Mouse (Mus musculus) ES-E14 (cell line): Measurements from ENCODE around the gene 1110004F10Rik. TPM values are rescaled to one million over a fixed set of nuclear protein-coding genes. Genes with fewer than 3 reads are reported as not detected.

Experiments
- DNase-seq: peaks from one replicate; pipeline ENCODE4 v3.0.0-alpha.2; 2013; ENCODE audit warnings: low read depth, low spot score
- H3K27ac ChIP-seq: 2 replicates; pipeline ENCODE4 v1.5.1; 2012; ENCODE audit warnings: low read depth, mild to moderate bottlenecking, low read length, moderate library complexity, mixed read lengths; ENCODE audit not compliant: poor library complexity, insufficient read depth, severe bottlenecking
- H3K36me3 ChIP-seq: 2 replicates; pipeline ENCODE4 v1.6.1; 2012; ENCODE audit warnings: mild to moderate bottlenecking, low read length, moderate library complexity, mixed read lengths; ENCODE audit not compliant: control insufficient read depth, poor library complexity, insufficient read depth, severe bottlenecking
- H3K4me1 ChIP-seq, 2 experiments: fragments of 150-350 bp in 1 of 2; sonication (generic) in 1 of 2; 2 replicates each; pipeline ENCODE4 v1.6.1; 2012; ENCODE audit warnings: low read length in 2 of 2, mild to moderate bottlenecking in 1 of 2, mixed read lengths in 1 of 2; ENCODE audit not compliant: control insufficient read depth in 2 of 2, insufficient read depth in 2 of 2, poor library complexity in 1 of 2
- H3K4me3 ChIP-seq, 2 experiments: fragments of 150-350 bp in 1 of 2; sonication (generic) in 1 of 2; 2 replicates each; pipeline ENCODE4 v1.5.1; 2012; ENCODE audit warnings: low read length in 2 of 2, low read depth in 1 of 2, mild to moderate bottlenecking in 1 of 2, mixed read lengths in 1 of 2; ENCODE audit not compliant: insufficient read depth in 1 of 2, poor library complexity in 1 of 2, severe bottlenecking in 1 of 2
- H3K9ac ChIP-seq: 2 replicates; pipeline ENCODE4 v1.6.1; 2012; ENCODE audit warnings: low read depth, mild to moderate bottlenecking, low read length, mixed read lengths; ENCODE audit not compliant: poor library complexity, insufficient read depth, severe bottlenecking
- H3K9me3 ChIP-seq: fragments of 150-350 bp; sonication (generic); 2 replicates; pipeline ENCODE4 v1.6.1; 2012; ENCODE audit warnings: low read depth, mild to moderate bottlenecking, low read length; ENCODE audit not compliant: control insufficient read depth, insufficient read depth
- CHD2 ChIP-seq: IDR thresholded peaks from 2 replicates; pipeline ENCODE4 v1.6.1; 2014; ENCODE audit warnings: mild to moderate bottlenecking, low read depth, low read length, inconsistent platforms
- HCFC1 ChIP-seq: IDR thresholded peaks from 2 replicates; pipeline ENCODE4 v1.6.1; 2012; ENCODE audit warnings: low read length, inconsistent platforms, borderline replicate concordance; ENCODE audit not compliant: insufficient read depth
- MAFK ChIP-seq: IDR thresholded peaks from 2 replicates; pipeline ENCODE4 v1.6.1; 2014; ENCODE audit warnings: mild to moderate bottlenecking, low read depth, low read length, inconsistent platforms; ENCODE audit not compliant: insufficient read depth
- ZC3H11A ChIP-seq: IDR thresholded peaks from 2 replicates; pipeline ENCODE4 v1.6.1; 2012; ENCODE audit warnings: low read depth, mild to moderate bottlenecking, inconsistent platforms, low read length, borderline replicate concordance
- ZNF384 ChIP-seq: IDR thresholded peaks from 2 replicates; pipeline ENCODE4 v1.6.1; 2012; ENCODE audit warnings: low read depth, low read length, inconsistent platforms
- in situ Hi-C, 2 experiments: fragments of 600-800 bp; cut with MboI; formaldehyde crosslinking; loops; one replicate each; pipeline ENCODE4 v1.15.1; 2025; ENCODE audit warnings: low sequenced_read_pairs in 2 of 2, inconsistent platforms in 1 of 2; ENCODE audit not compliant: unreplicated experiment in 2 of 2
- total RNA-seq: library from RNA; depleted of rRNA; stranded (reverse); fragments of 300-350 nt; gene quantifications from 2 replicates; pipeline ENCODE4 v1.2.3, GENCODE M21; 2012

The 1110004F10Rik gene
- total RNA-seq, 1 experiment: 102 TPM

DNA sequence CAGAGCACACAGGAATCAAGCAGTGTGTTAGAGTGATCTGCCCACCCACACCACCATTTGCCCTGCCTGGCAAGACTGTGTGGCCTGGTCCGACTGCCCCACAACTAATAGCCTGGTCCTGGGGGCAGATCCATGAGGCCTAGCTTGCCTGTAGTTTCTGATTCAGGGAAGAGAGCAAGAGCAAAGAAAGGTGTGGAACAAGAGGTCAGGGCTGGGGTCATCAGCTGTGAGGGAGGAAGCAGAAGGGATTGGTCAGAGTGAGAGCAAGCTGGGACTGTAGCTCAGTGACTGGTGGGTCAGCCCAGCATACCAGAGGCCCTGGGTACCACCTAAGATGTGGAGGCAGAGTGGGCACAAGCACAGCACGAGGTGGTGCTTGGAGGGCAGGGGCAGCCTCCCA, 87.9 kb downstream of the 1110004F10Rik start:
- in situ Hi-C loops: no loop called here
- Histone ChIP-seq H3K36me3 (peaks cover 47% of the 10 kb centered on the region), H3K4me1 (peaks cover 4 to 5% of the 10 kb centered on the region in 2 experiments; a peak in 3 of 4 replicates), H3K9ac (no peak overlapping the region), H3K9me3 (no peaks in the 10 kb centered on the region), H3K27ac (no peak overlapping the region), H3K4me3 (no peak overlapping the region)
- no peak for TF ChIP-seq ZNF384
- TF ChIP-seq HCFC1: no peak
- no peak for DNase-seq

DNA sequence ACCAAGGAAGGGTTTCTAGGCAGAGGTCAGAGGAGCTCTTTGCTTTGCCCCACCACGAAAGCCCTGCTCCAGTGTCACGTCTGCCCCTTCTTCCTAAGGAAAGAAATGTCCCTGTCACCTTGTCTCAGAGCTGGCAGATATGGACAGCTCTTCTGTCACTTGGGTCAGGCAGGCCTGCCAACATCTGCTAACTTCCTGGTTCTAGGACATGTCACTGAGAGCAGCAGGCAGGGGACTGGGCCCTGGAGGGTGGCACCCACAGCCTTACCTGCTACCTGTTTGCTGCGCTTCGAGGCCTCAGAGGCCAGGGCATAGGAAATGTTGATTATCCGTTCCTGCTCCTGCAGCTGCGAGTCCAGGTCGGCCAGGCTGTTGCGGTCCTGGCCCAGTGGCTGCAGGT, 89.1 kb downstream of the 1110004F10Rik start:
- TF ChIP-seq MAFK: no peak
- no peak for TF ChIP-seq HCFC1
- TF ChIP-seq ZNF384: no peak
- no peak for TF ChIP-seq CHD2
- TF ChIP-seq ZC3H11A: no peak
- H3K36me3 ChIP-seq: peaks cover 51% of the 10 kb centered on the region
- H3K9me3 ChIP-seq: no peaks in the 10 kb centered on the region
- no peak overlapping the region for H3K27ac ChIP-seq
- DNase-seq: no peak
- in situ Hi-C loops: no loop called here
- H3K4me3 ChIP-seq: no peak overlapping the region
- H3K9ac ChIP-seq: no peak overlapping the region
- peaks cover 4 to 5% of the 10 kb centered on the region in 2 experiments; a peak in 3 of 4 replicates for H3K4me1 ChIP-seq

- no peak for DNase-seq
- no peaks in the 10 kb centered on the region for H3K9me3 ChIP-seq
- H3K4me1 ChIP-seq: peaks cover 0 to 7% of the 10 kb centered on the region in 2 experiments; a peak in 1 of 4 replicates
- in situ Hi-C loops: no loop called here
- no peak overlapping the region for H3K9ac ChIP-seq
- peaks cover 51% of the 10 kb centered on the region for H3K36me3 ChIP-seq
- no peak overlapping the region for H3K27ac ChIP-seq
- no peak overlapping the region for H3K4me3 ChIP-seq
- TF ChIP-seq MAFK (no peak), ZC3H11A (no peak), HCFC1 (no peak), CHD2 (no peak), ZNF384 (no peak)
Measured at GRCm38 (mm10) chr7:116129374-116129773, 90.2 kb downstream of the 1110004F10Rik start.

DNA sequence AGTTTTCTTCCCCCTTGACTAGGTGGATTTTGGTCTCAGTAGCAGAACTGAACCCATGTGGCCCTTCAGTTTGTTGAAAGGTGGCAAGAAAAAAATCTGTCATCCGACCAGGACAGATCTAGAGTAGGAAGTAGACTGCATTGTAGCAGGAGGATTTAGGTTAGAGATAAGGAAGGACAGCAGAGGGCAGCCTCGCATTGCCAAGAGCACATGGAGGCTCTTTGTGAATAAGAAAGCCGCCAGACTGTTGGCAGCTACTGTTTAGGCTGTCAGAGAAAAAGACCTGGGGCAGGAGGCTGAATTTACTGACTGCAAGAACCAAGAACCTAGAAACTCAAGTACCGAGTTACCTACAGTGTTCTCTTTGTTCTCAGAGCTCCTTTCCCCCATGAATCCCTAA, 92.2 kb downstream of the 1110004F10Rik start:
- in situ Hi-C loops: no loop called here
- peaks cover 56% of the 10 kb centered on the region for H3K36me3 ChIP-seq
- H3K4me3 ChIP-seq: no peak overlapping the region
- no peaks in the 10 kb centered on the region for H3K9me3 ChIP-seq
- H3K27ac ChIP-seq: no peak overlapping the region
- DNase-seq: no peak
- TF ChIP-seq CHD2 (no peak), MAFK (no peak), ZC3H11A (no peak), HCFC1 (no peak), ZNF384 (no peak)
- peaks cover 0 to 13% of the 10 kb centered on the region in 2 experiments; a peak in 2 of 4 replicates for H3K4me1 ChIP-seq
- H3K9ac ChIP-seq: no peak overlapping the region; the same call in 1 of the 2 replicates

- Histone ChIP-seq H3K4me3 (no peak overlapping the region), H3K9me3 (no peaks in the 10 kb centered on the region), H3K27ac (no peak overlapping the region), H3K36me3 (peaks cover 55% of the 10 kb centered on the region), H3K4me1 (peaks cover 0 to 9% of the 10 kb centered on the region in 2 experiments; a peak in 2 of 4 replicates), H3K9ac (no peak overlapping the region)
- TF ChIP-seq ZNF384: no peak
- no peak for TF ChIP-seq MAFK
- TF ChIP-seq CHD2: no peak
- no peak for TF ChIP-seq ZC3H11A
- no peak for TF ChIP-seq HCFC1
- peak; percentile 66 for DNase-seq
- in situ Hi-C loops: no loop called here
Measured at GRCm38 (mm10) chr7:116132078-116132477, 92.9 kb downstream of the 1110004F10Rik start.
